Mouse (Mus musculus) kidney, postnatal 10 days (tissue): ENCODE results near the gene Cabin1.
A peak's percentile ranks its signal among the peaks of the same experiment; 100 is the strongest.

ENCODE experiments used
- DNase-seq: peaks from one replicate; pipeline ENCODE4 v3.0.0; 2021; ENCODE audit warnings: mixed read lengths

The Cabin1 gene

GRCm38 (mm10) chr10:75766856-75767255 is 2.7 kb upstream of the Cabin1 start:
- DNase-seq: peak; percentile 29

- peak; percentile 75 for DNase-seq
These were observed 655 bp upstream of the Cabin1 start for GRCm38 (mm10) chr10:75764519-75765473.

- no peak for DNase-seq
These were observed 1.7 kb downstream of the Cabin1 start for GRCm38 (mm10) chr10:75762413-75762812.

GRCm38 (mm10) chr10:75760311-75760710 is 3.8 kb downstream of the Cabin1 start:
- DNase-seq: no peak

GRCm38 (mm10) chr10:75756719-75757118 is 7.4 kb downstream of the Cabin1 start:
- no peak for DNase-seq

GRCm38 (mm10) chr10:75744017-75744416 is 20.1 kb downstream of the Cabin1 start:
- peak; percentile 92 for DNase-seq

- DNase-seq: no peak
These were observed 20.8 kb downstream of the Cabin1 start for GRCm38 (mm10) chr10:75743369-75743768.

GRCm38 (mm10) chr10:75740866-75741265 is 23.3 kb downstream of the Cabin1 start:
- no peak for DNase-seq

- DNase-seq: no peak
These were observed 38.7 kb downstream of the Cabin1 start for GRCm38 (mm10) chr10:75725449-75725848.

GRCm38 (mm10) chr10:75720215-75720614 is 43.9 kb downstream of the Cabin1 start:
- no peak for DNase-seq

- no peak for DNase-seq
These were observed 49.3 kb downstream of the Cabin1 start for GRCm38 (mm10) chr10:75714795-75715194.

- no peak for DNase-seq
These were observed 51.1 kb downstream of the Cabin1 start for GRCm38 (mm10) chr10:75713026-75713425.

GRCm38 (mm10) chr10:75710210-75710609 is 53.9 kb downstream of the Cabin1 start:
- DNase-seq: no peak

- DNase-seq: no peak
These were observed 54.9 kb downstream of the Cabin1 start for GRCm38 (mm10) chr10:75709261-75709660.

GRCm38 (mm10) chr10:75708633-75708992 is 55.5 kb downstream of the Cabin1 start:
- peak; percentile 44 for DNase-seq

- no peak for DNase-seq
These were observed 56.1 kb downstream of the Cabin1 start for GRCm38 (mm10) chr10:75707901-75708632.

GRCm38 (mm10) chr10:75706632-75707216 is 57.4 kb downstream of the Cabin1 start:
- DNase-seq: no peak

- no peak for DNase-seq
These were observed 58.3 kb downstream of the Cabin1 start for GRCm38 (mm10) chr10:75705681-75706400.

GRCm38 (mm10) chr10:75704212-75705185 is 59.6 kb downstream of the Cabin1 start:
- peak; percentile 62 for DNase-seq

GRCm38 (mm10) chr10:75703504-75703903 is 60.6 kb downstream of the Cabin1 start:
- DNase-seq: peak; percentile 62

GRCm38 (mm10) chr10:75702494-75702893 is 61.6 kb downstream of the Cabin1 start:
- DNase-seq: no peak

- DNase-seq: no peak
These were observed 62.9 kb downstream of the Cabin1 start for GRCm38 (mm10) chr10:75701280-75701679.
